Mouse (Mus musculus): Measurements from ENCODE around the gene BC048671.

DNA sequence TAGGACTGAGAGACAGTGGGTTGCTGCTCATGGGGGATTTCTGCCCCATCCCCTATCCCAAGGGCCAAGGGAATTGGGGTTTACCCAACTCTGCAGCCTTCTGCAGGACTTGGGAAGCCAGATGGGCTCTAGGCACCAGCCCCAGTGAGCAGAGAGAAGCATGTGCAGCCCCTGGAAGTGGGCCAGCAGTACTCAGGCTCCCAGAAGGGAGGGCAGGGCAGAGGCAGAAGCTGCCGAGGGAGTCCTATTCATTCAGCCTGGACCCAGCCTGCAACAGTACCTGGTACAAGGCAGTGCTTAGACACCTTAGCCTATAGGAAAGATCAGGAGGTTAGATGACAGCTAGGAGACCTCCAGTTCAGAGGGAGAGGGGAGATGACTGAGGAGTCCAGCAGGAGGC, 28.9 kb downstream of the BC048671 start:
- TF ChIP-seq GATA1 (IDR thresholded peaks at IDR 0.05; ENCODE audit: low read depth, low read length) (no peak), SIN3A (IDR thresholded peaks at IDR 0.05; ENCODE audit: low read length) (no peak), MAZ (IDR thresholded peaks at IDR 0.05; ENCODE audit: low read depth, low read length) (no peak), CHD2 (IDR thresholded peaks at IDR 0.05; ENCODE audit: low read length) (no peak), USF1 (IDR thresholded peaks at IDR 0.05; ENCODE audit: low read depth, low read length) (no peak), RCOR1 (IDR thresholded peaks at IDR 0.05; ENCODE audit: low read depth, low read length) (no peak), CTCF (IDR thresholded peaks at IDR 0.05 in 2 of 3, conservative IDR thresholded peaks at IDR 0.05 in 1 of 3; ENCODE audit: control insufficient read depth in 1 of 3, insufficient read depth in 1 of 3, low read depth in 2 of 3, low read length in 3 of 3, poor library complexity in 1 of 3, severe bottlenecking in 1 of 3) (no peak), CHD1 (IDR thresholded peaks at IDR 0.05; ENCODE audit: low read depth, low read length) (no peak), POLR2A (IDR thresholded peaks at IDR 0.05; ENCODE audit: control insufficient read depth in 1 of 2, insufficient read depth in 1 of 2, low read depth in 1 of 2, low read length in 2 of 2, poor library complexity in 1 of 2) (no peak), POLR2AphosphoS5 (IDR thresholded peaks at IDR 0.05; ENCODE audit: borderline replicate concordance, low read depth, low read length) (no peak), BHLHE40 (IDR thresholded peaks at IDR 0.05; ENCODE audit: borderline replicate concordance, low read depth, low read length) (no peak), MAX (IDR thresholded peaks at IDR 0.05; ENCODE audit: low read length) (no peak), KAT2A (conservative IDR thresholded peaks at IDR 0.05; ENCODE audit: low read depth, low read length) (no peak), TBP (IDR thresholded peaks at IDR 0.05; ENCODE audit: low read depth, low read length) (no peak)

All from MEL (cell line).